Mouse (Mus musculus) stomach, postnatal 0 days (tissue): Measurements from ENCODE around the gene Cdc20.

ENCODE experiments used
- CTCF ChIP-seq: IDR thresholded peaks from 2 replicates; pipeline ENCODE4 v1.5.1; 2016; ENCODE audit warnings: antibody characterized with exemption, low read depth, mild to moderate bottlenecking, moderate library complexity
- EP300 ChIP-seq: optimal IDR thresholded peaks from 2 replicates; pipeline ENCODE3; 2016; ENCODE audit warnings: antibody characterized with exemption

GRCm38 (mm10) chr4:118415779-118416178, 21.4 kb downstream of the Cdc20 start:
- TF ChIP-seq CTCF (peak; percentile 28; the same call in 1 of the 2 replicates), EP300 (no peak)
